Mouse (Mus musculus) cortical plate, adult 2 months (tissue): ENCODE data around the gene Unc45a.

Experiments
- CTCF ChIP-seq: fragments of 200-500 bp; IDR thresholded peaks from 2 replicates; pipeline ENCODE4 v1.5.1; 2011; ENCODE audit warnings: mild to moderate bottlenecking, control low read depth, low read length; ENCODE audit not compliant: insufficient read depth; ENCODE audit errors: extremely low read depth
- POLR2A ChIP-seq: fragments of 200-500 bp; IDR thresholded peaks from 2 replicates; pipeline ENCODE4 v1.6.1; 2011; ENCODE audit warnings: mild to moderate bottlenecking, low read length, control low read depth; ENCODE audit not compliant: insufficient read depth; ENCODE audit errors: extremely low read depth

GRCm38 (mm10) chr7:80372667-80373066, 31.9 kb upstream of the Unc45a start:
- TF ChIP-seq CTCF (no peak), POLR2A (no peak)
